Mouse (Mus musculus): Measurements from ENCODE around the gene Gon7. TPM values are rescaled to one million over a fixed set of nuclear protein-coding genes. Genes with fewer than 3 reads are reported as not detected.
A peak's percentile ranks its signal among the peaks of the same experiment; 100 is the strongest.

The Gon7 gene
- 10 to 100 TPM; 12.7 to 15.0 (median 13.4) TPM for total RNA-seq (2022)

DNA sequence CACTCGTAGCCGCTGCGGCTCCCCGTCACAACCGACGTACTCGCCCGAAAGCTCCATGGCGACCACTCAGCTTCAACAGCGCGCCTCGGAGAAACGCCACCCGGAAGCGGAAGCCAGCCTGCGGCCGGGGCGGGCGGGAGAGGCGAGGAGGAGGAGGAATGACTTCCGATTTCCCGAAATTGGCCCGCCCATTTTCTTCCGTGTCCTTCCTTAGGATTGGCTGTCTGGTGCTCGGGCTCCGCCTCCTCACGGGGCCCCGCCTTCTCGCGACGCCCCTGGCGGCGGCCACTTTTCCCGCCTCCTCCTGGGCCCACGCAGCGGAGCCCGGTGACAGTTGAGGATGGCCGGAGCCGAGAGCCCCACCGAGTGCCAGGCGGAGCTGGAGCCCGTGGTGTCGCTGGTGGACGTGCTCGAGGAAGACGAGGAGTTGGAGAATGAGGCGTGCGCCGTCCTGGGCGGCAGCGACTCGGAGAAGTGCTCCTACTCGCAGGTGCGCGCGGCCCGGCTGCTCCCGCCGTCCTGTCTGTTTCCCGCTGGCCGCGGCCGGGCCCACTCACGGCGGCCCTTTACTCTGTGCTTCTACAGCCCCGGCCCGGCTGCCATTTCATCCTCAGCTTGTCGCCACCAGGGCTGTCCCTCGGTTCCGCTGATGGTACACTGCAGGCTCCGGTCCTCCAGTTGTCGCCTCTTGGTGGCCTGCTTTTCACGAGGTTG lies at the start of gene Gon7, which contains the start of the genes Gm28051 and Ubr7:
Gene Gon7 (minus strand): TSS at position 115 of the 714 bp plus-strand sequence.
Gene Gm28051 (minus strand): TSS at position 77 of the 714 bp plus-strand sequence.
Gene Ubr7 (plus strand): TSS at position 279 of the 714 bp plus-strand sequence.
- DNase-seq (ENCODE audit: low spot score in 2 of 2) = peak; percentile 91 to 96

DNA sequence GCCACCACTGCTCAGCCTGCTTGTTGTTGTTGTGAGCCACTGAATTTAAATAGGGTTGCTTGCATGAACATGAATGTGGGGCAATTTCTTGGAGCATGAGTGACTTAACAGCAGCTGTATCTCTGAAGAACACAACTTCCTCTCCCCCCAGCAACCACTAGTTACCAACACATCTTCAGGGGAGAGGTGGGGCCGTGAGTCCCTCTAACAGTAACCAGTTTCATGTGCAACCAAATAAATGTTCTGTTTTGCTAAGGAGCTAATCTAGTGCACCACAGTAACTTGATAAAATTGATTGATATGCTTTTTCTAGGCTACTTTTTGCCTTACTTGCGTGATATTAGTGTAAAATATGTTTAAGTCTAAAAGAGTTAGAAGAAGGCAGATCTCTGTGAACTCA lies 41.9 kb upstream of the Gon7 start:
- no peak for DNase-seq (ENCODE audit: low spot score in 2 of 2)

DNA sequence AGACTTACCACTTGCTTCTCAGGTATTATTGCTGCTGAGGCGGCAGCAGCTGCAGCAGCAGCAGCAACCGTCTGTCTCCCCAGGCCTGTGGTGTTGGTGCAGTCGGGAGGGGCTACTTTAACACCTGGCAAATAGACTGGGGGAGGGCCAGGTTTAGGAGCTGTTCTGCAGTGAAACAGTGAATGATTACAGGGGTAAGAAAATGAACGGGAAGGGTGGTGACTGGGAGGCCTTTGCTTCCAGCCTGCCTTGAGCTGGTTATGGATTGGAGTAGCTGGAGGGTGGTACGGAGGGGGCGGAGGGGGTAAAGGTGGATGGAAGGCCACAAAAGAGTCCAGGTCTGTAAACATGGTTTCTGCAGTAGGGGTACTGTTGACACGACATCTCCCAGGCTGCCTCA lies 30.3 kb upstream of the Gon7 start:
- DNase-seq (ENCODE audit: low spot score in 2 of 2) = no peak

DNA sequence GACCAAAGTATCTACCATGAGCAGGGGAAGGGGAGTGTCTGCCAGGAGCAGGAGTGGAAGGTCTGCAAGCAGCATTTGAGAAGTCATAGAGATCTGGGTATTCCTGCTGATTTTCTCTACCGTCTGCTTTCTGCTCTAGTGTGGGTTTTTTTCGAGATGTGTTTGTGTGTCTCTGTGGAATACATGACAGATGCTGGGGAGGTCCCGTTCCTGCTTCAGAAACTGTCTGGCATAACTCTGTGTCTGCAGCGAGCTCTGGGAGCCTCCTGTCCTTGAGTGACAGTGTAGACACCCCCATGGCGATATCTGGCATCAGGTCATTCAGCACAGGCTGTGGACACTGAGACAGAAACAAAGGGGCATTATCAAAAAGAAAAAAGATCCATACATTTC lies 28.0 kb upstream of the Gon7 start:
- no peak for DNase-seq (ENCODE audit: low spot score in 2 of 2)

DNA sequence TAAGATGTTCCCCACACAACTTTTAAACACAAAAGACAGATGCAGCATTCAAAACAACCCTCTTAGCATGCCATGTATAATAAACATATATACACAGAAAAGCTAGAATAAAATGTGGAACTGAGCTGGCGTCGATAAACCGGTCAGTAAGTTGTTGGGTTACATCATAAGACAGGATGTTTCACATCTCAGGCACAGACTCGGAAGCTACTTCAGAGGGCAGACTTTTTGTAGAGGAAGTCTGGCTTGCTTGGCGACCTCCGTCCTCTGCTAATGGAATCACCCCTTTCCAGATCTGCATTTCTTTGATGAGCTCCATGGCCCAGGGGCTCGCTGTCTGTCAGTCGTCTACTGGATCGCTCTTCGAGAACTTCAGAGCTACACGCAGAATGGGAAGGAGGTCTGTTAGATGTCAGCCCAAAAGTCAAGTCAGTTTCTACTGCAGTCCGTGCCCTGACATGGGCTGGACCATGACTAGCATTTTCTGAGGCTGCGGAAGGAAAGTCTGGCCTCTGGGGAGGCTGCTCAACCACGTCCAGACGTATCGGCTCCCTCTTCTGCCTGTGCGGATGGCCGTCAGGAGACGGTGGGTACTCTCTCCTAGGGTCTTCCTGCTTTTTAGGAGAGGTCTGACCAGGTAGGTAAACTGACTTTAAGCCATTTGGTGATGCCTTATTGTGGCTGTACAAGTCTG lies 27.4 kb upstream of the Gon7 start:
- DNase-seq (ENCODE audit: low spot score in 2 of 2) = no peak

DNA sequence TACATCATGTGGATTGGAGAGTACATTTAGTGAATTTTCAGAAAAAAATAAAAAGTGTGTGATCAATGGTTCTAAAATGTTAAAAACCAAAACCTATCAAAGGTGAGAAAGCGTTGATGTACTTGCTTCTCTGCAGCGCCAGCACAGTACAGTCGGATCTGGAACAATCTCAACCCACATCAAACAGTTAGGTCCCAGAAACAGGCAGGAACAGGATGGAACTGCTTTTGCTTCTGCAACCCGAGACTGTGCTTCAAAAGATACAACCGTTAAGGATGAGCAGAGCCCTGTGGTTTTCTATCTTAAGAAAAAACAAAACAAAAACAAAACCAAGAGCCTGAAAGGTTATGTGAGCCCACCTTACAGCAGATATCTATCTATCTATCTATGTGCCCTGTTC lies 25.2 kb upstream of the Gon7 start:
- DNase-seq (ENCODE audit: low spot score in 2 of 2) = no peak

DNA sequence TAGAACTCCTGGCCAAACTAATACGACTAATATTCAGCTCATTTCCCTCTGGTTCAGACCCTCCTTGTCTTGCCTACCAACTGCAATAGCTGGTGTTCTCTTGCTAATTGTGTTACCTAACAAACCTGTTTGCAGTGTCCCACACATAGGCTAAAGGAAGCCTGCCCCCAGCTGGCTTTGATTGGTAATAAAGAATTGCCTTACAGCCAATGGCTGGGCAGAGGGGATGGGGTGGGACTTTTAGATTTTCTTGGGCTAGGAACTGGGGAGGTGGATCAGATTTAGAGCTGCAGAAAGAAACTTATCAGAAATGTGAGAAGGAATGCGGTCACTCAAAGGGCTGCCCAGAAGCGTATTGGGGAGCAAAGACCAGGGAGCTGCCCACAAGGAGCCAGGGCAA lies 21.8 kb upstream of the Gon7 start:
- DNase-seq (ENCODE audit: low spot score in 2 of 2) = no peak

DNA sequence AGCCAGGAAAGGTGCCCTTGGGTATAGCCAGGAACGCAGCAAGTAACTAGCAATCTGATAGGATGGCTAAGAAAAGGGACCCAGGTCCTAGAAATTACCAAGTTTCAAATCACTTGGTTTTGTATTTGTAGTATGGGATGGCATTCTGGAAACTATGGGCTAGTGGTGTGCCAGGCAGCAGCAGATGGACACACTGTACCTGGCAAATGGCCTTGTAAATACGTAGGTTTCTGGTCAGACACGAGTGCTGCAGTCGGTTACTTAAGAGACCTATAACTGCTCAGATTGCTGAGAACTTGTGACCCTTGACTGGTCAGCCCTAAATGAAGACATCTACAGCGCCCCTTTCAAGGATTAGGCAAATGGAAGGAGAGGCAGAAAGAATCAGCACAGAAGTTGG lies 20.5 kb upstream of the Gon7 start:
- no peak for DNase-seq (ENCODE audit: low spot score in 2 of 2)

DNA sequence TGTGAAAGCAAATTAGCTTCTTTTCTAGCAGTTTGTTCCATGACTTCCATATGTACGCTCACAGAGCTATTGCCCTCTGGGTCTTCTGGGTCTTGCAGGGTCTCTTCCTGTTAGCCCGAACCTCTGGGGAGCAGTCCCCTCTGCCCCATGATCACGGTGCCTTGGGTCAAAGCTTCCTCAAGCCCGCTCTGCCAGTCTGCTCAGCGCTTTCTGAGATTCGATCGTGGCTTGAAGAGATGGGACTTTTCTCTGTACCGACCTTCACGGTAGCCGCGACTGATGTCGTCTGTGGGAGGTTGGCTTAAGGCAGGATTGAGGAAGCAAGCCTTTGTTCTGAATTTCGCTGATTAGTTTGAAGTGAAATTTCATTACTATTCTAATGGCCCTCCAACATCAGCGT lies 18.4 kb upstream of the Gon7 start:
- DNase-seq (ENCODE audit: low spot score in 2 of 2) = no peak

DNA sequence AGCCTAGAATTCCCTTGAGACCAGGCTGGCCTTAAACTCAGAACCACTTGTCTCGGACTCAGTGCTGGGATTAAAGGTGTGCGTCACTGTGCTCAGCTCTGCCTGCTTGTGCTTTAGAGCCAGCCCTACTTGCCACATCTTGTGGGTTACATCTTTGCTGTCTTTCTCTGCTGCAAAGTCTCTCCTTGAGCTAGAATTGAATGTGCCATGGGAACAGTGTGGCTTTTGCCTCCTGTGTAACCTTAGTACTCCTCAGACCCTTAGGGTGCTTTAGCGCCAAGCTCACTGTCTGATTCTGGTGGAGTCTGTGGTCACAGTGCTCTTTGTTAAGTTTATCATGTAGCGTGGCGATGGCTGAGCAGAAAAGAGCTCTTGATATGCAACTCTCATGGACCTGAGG lies 15.1 kb upstream of the Gon7 start:
- no peak for DNase-seq (ENCODE audit: low spot score in 2 of 2)

DNA sequence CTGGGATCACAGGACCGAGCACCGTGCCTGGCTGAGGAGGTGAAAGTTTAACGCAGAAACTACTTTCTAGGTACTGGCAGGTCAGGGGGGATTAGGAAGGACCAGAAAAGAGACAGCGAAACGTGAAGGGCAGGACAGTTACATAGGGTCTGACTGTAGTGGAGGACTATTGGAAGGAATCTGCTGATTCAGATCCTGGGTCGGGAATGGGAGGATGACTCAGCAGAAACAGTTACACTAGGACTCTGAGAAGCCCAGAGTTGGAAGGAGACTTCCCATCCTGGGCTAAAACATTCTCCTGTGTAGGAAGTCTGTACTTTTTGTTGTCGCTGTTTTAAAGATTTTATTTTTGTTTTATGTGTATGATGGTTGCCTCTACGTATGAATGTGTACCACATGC lies 14.0 kb upstream of the Gon7 start:
- no peak for DNase-seq (ENCODE audit: low spot score in 2 of 2)

DNA sequence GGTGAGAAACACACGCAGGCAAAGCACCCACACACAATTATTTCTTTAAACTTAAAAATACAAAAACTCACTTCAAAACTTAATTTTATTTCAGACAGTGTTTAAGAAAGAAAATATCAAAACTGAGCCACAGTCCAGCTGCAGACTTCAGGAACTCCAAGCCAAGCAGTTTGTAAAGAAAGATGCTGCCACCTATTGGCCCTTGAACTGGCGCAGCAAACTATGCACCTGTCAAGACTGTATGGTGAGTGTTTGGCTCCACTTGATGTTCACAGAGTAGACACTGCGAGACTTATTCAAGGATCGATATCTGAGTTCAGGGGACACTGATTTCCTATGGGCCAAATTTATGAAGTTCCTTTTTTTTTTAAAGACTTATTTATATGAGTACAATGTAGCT lies 11.4 kb upstream of the Gon7 start:
- no peak for DNase-seq (ENCODE audit: low spot score in 2 of 2)

DNA sequence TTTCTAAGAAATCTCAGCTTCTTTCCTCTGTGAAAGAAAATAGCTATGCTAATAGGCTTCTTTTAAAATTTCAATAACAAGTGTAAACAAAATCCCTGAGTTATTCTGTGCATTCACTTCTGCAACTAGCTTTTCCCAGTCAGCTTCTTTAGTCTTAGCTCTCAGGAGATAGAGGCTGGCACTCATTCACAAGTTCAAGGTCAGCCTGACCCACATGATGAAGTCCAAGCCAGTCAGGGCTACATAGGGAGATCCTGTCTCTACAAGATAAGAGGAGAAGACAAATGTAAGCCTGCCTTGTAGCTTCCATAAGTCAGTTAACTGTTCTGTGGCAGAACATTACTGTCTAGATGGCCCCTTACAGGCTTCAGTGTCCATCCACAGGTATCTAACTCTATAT lies 6.1 kb upstream of the Gon7 start:
- DNase-seq (ENCODE audit: low spot score in 2 of 2) = no peak

DNA sequence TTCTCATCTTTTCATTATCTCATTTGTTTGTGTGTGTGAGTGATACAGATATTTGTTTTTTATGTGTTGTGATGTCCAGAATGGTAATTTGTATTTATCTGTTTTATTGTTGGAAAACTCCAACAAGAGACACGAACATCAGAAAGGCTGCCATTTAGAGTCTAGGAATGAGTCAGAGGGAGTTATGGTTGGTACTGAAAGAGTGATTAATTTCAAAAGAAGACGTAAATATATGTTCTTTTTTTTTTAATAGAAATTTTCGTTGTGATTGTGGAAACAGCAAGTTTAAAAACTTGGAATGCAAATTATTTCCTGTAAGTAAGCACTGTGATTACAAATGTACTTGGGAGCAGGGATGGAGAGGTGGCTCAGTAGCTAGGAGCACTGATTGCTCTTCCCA lies 4.1 kb upstream of the Gon7 start:
- DNase-seq (ENCODE audit: low spot score in 2 of 2) = no peak

DNA sequence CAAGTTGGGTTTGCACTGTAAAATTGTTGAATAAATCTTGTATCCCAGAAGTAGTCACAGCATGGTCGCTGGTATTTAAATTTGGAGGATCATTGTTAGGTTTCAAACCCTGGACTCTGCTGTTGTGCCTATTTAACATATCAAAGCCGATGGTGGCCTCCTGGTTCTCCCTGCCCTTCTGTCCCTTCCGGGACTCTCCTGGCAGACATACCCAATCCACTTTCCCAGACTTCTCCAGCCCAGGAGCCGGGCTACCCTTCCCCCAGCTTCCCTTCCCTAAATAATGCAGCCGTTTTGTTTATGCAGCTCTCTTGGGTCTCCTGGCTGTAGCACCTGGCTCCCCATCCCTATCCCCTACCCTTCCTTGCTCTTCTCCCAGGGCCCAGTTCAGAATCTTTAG lies 1.3 kb upstream of the Gon7 start:
- no peak for DNase-seq (ENCODE audit: low spot score in 2 of 2)

DNA sequence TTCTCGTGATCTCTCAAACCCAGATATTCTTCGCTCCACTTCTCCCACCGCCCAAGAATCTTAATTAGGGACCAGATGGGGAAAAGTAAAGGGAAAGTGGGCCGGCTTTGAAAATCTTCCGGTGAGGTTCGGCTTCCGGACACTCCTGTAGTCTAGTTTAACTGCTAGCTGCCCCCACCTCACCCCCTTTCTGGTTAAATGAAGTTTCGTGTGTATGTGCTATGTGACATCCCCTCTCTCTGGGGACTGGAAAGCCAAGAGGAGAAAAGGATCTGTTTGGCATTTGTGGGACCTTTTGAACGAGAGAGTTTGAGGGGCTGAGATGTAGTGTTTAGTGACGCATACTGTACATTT lies 777 bp upstream of the Gon7 start, which contains the start of gene Gm20604:
Gene Gm20604 (minus strand): TSS at position 270 of the 354 bp plus-strand sequence.
- DNase-seq (ENCODE audit: low spot score in 2 of 2) = no peak

DNA sequence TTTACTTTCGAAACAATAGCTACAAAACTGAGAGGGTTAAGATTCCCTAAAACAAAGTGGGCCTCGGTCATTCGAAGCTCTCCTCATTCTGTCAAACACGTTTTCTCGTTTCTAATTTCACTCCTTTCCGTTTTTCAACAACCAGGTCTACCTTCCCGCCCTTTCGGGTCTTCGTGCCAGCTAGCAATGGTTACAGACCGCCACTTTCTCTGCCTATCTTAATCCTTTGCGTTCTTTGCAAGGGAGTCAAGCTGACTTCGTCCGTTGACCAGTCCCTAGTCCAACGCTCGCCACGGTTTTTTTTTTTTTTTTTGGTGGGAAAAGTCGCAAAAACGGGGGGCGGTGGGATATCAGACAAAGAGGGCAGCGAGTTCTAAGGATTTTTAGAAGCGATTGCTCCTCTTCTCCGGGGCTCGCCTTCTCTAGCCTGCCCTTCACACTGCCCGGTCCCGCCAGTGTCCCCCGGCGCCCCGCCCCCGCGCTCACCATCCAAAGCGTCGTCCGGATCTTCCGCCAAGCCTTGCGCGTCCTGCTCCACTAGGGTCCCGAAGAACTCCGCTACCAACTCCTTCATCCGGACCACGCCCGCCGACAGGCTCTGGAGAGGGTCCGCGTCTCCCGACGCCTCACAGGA lies 431 bp downstream of the Gon7 start:
- no peak for DNase-seq (ENCODE audit: low spot score in 2 of 2)

DNA sequence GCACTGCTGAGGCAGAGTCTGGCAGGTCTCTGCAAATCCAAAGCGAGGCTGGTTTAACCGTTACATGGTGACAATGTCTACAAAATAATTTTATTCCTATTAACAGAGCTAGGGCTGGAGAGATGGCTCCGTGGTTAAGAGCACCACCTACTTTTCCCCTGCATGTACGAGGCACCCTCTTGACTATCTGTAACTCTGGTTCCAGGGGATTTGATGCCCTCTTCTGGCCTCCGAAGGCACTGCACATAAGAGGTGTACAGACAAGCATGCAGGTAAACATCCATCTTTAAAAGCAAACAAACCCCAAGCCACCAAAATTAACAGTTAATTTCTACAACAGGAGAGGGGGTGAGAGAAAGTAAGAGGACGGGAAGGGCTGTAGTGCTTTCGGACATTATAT lies 1.3 kb downstream of the Gon7 start:
- DNase-seq (ENCODE audit: low spot score in 2 of 2) = no peak

DNA sequence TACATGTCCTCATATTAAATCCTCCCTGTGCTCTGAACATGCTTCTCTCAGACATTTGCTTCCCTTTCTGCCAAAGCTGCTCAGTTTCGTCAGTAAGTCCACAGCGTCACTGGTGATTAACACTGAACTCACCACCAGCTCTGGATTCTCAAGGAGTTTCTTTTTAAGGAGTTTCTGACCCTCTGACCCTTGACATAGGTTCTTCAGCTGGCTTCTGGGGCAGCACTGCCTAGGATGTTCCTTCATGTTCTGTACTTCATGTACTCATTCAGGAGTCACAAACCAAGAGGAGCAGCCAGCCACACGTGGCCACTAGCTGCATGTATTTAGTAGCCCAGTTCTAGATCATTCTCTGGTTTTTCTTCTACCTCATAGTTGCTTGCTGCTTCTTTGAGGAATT lies 9.3 kb downstream of the Gon7 start:
- DNase-seq (ENCODE audit: low spot score in 2 of 2) = no peak

DNA sequence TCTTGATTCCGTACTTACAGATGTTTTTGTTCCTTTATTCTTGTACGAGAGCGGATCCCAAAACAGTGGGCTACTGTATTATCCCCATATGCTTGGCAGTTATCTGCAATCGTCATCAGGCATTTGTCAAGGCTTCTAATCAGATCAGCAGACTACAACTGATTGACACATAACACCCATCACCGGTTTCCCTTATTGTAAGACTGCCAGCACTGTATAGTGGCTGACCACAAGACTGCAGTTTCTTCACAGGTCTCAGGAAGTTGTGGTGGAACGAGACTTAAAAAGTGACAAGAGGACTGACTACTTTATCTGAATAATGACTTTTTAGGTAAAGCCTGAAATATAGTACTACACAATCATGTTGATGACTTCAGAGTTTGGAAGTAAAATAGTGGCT lies 12.8 kb downstream of the Gon7 start:
- DNase-seq (ENCODE audit: low spot score in 2 of 2) = no peak

DNA sequence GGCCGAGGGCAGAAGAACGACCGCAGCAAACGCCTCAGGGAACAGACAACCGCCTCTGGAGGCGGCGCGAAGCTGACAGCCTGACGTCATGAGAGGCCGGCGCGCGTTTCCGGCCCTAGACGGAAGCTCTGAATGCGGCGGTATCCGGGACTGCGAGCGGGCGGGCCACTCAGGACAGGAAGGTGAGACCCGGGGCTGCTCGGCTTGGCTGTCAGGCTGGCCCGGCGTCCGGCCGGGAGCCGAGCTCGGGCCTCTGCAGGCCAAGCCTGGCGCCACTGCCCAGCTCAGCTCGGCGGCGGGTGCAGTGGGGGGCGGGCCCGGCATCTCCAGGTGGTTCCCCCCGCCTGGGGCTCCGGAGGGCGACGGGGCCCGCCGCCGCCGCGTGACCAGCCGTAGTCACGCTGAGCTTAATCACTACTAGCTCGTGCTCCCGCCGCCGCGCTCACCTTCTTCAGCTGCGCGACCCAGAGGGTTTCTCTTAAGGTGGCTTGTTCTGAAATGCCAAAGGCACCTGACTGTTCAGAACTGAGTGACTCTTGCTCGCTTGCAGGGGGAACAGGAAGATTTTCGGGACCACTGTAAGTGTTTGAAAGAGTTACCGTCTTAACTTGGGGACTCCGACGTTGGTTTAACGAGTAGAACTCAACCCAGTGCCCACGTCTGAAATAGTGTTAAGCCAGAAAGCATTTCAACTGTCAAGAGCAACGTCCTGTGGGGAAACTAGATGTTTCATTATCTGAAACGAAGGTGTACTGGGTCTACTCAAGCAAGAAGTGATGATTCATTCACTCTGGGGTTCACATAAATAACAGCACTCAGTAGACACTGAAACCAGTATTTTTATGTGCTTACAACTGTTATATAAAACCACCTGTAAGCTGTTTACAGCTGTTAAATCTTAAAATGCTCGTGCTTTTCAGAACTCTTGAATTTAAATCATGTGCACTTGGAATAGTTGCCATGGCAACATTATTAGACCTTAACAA lies 13.7 kb downstream of the Gon7 start, which contains the start of the genes Moap1 and Tmem251:
Gene Moap1 (minus strand): TSS at position 73 of the 986 bp plus-strand sequence.
Gene Tmem251 (plus strand): TSS at position 174 of the 986 bp plus-strand sequence.
- peak; percentile 77 to 85 for DNase-seq (ENCODE audit: low spot score in 2 of 2)

Measured in left cerebral cortex, adult 8-10 months (tissue).